25 mouse cellular contexts compared by ENCODE assay signal in genomic region chr16:6110121-6110520, GRCm38 (mm10).
"Had no signal": no experiment of that assay in that cellular context is flagged by ENCODE, and none has a peak within 500 bp of the region (broad histone marks: within the 10 kb centered on the region; RNA-seq: fewer than 3 reads in every experiment).

No protein-coding gene starts in this region.

- H3K36me3 ChIP-seq: heart, embryonic 13.5 days; heart, embryonic 15.5 days; hindbrain, embryonic 13.5 days; hindbrain, embryonic 15.5 days; kidney, embryonic 15.5 days; limb, embryonic 13.5 days; limb, embryonic 15.5 days had no signal

- H3K4me2 ChIP-seq: heart, embryonic 11.5 days; heart, embryonic 13.5 days; heart, embryonic 15.5 days; hindbrain, embryonic 13.5 days; hindbrain, embryonic 15.5 days; kidney, embryonic 15.5 days; limb, embryonic 13.5 days; limb, embryonic 15.5 days had no signal

- H3K9ac ChIP-seq: heart, embryonic 13.5 days; heart, embryonic 15.5 days; hindbrain, embryonic 13.5 days; hindbrain, embryonic 15.5 days; kidney, embryonic 15.5 days; limb, embryonic 13.5 days; limb, embryonic 15.5 days; liver, embryonic 14.5 days had no signal

- ATAC-seq: hindbrain, postnatal 0 days; intestine, embryonic 16.5 days had no signal

- H3K4me1 ChIP-seq: heart, embryonic 15.5 days; kidney, embryonic 15.5 days; limb, embryonic 13.5 days; limb, embryonic 15.5 days had no signal

- H3K9me3 ChIP-seq: heart, embryonic 13.5 days; heart, embryonic 15.5 days; hindbrain, embryonic 13.5 days; hindbrain, embryonic 15.5 days; kidney, embryonic 15.5 days; limb, embryonic 13.5 days; limb, embryonic 15.5 days had no signal

- H3K27me3 ChIP-seq: heart, embryonic 13.5 days; heart, embryonic 15.5 days; hindbrain, embryonic 13.5 days; hindbrain, embryonic 15.5 days; kidney, embryonic 15.5 days; limb, embryonic 13.5 days; limb, embryonic 15.5 days had no signal

- H3K4me3 ChIP-seq: heart, embryonic 13.5 days; heart, embryonic 15.5 days; hindbrain, embryonic 13.5 days; hindbrain, embryonic 15.5 days; kidney, embryonic 15.5 days; limb, embryonic 13.5 days; limb, embryonic 15.5 days had no signal

- H3K27ac ChIP-seq: heart, embryonic 13.5 days; heart, embryonic 15.5 days; hindbrain, embryonic 13.5 days; hindbrain, embryonic 15.5 days; hindbrain, postnatal 0 days; kidney, embryonic 15.5 days; kidney, postnatal 0 days; limb, embryonic 13.5 days; limb, embryonic 15.5 days; liver, embryonic 14.5 days had no signal

- DNase-seq: gastrocnemius, postnatal 14 days; gastrocnemius, postnatal 36 days; heart, adult 18-20 months; heart, postnatal 14 days; heart, postnatal 36 days; kidney, adult 11 months; kidney, adult 2 months; kidney, adult 9 months; kidney, postnatal 14 days; kidney, postnatal 36 days; layer of hippocampus, adult 9-11 months; layer of hippocampus, postnatal 36 days; left cerebral cortex, postnatal 4 days had no signal
